Mouse (Mus musculus) common myeloid progenitor, adult 5-6 weeks (primary cell): ENCODE measurements around the gene Adgrg5. TPM values are rescaled to one million over a fixed set of nuclear protein-coding genes. Genes with fewer than 3 reads are reported as not detected.

ENCODE experiments used
- ATAC-seq: replicated peaks from 2 replicates; pipeline ENCODE4 v1.8.0; 2016; ENCODE audit warnings: low read depth, mild to moderate bottlenecking, moderate TSS enrichment, inconsistent platforms; ENCODE audit not compliant: poor library complexity, severe bottlenecking
- total RNA-seq: library from RNA; stranded (forward); fragments of 200-1000, 187-1606 nt; gene quantifications from 2 replicates; pipeline ENCODE4 v1.2.3, GENCODE M21; 2017

Gene Adgrg5
- total RNA-seq, 1 experiment from 2014 or later, result 0.05 TPM

- peak; percentile 36 for ATAC-seq
Measured at GRCm38 (mm10) chr8:94916311-94916959, 7.1 kb upstream of the Adgrg5 start.

- 0 out of 2 replicates have a peak, but pooled peaks have one; percentile 1 for ATAC-seq
Measured at GRCm38 (mm10) chr8:94916960-94917324, 6.6 kb upstream of the Adgrg5 start.

- ATAC-seq, result peak; percentile 79
Measured at GRCm38 (mm10) chr8:94917352-94917751, 6.1 kb upstream of the Adgrg5 start.

- no peak for ATAC-seq
Measured at GRCm38 (mm10) chr8:94917851-94918495, 5.5 kb upstream of the Adgrg5 start, which contains the start of gene Ccdc102a. Gene Ccdc102a (minus strand): TSS chr8:94918098.

GRCm38 (mm10) chr8:94919256-94919655 lies 4.2 kb upstream of the Adgrg5 start:
- ATAC-seq, result 0 out of 2 replicates have a peak, but pooled peaks have one; percentile 9

- ATAC-seq, result no peak
Measured at GRCm38 (mm10) chr8:94922176-94922575, 1.3 kb upstream of the Adgrg5 start.

GRCm38 (mm10) chr8:94922602-94923001 lies 892 bp upstream of the Adgrg5 start:
- peak; percentile 56 for ATAC-seq

GRCm38 (mm10) chr8:94928227-94928626 lies 4.7 kb downstream of the Adgrg5 start:
- no peak for ATAC-seq

- peak; percentile 50 for ATAC-seq
Measured at GRCm38 (mm10) chr8:94933918-94934317, 10.4 kb downstream of the Adgrg5 start.

GRCm38 (mm10) chr8:94935172-94935571 lies 11.7 kb downstream of the Adgrg5 start:
- peak; percentile 56 for ATAC-seq

GRCm38 (mm10) chr8:94942566-94942965 lies 19.1 kb downstream of the Adgrg5 start:
- ATAC-seq, result peak; percentile 69

GRCm38 (mm10) chr8:94945185-94945584 lies 21.7 kb downstream of the Adgrg5 start:
- ATAC-seq, result no peak

GRCm38 (mm10) chr8:94948421-94948820 lies 24.9 kb downstream of the Adgrg5 start:
- no peak for ATAC-seq

- ATAC-seq, result no peak
Measured at GRCm38 (mm10) chr8:94949010-94949409, 25.5 kb downstream of the Adgrg5 start.

GRCm38 (mm10) chr8:94950046-94950445 lies 26.6 kb downstream of the Adgrg5 start:
- peak; percentile 51 for ATAC-seq

GRCm38 (mm10) chr8:94950458-94950857 lies 27.0 kb downstream of the Adgrg5 start:
- ATAC-seq, result no peak

GRCm38 (mm10) chr8:94952086-94952485 lies 28.6 kb downstream of the Adgrg5 start:
- ATAC-seq, result no peak

GRCm38 (mm10) chr8:94953624-94954367 lies 30.3 kb downstream of the Adgrg5 start:
- peak; percentile 9 for ATAC-seq

GRCm38 (mm10) chr8:94954368-94954737 lies 30.9 kb downstream of the Adgrg5 start:
- peak; percentile 19 for ATAC-seq

- ATAC-seq, result peak; percentile 80
Measured at GRCm38 (mm10) chr8:94954921-94955758, 31.6 kb downstream of the Adgrg5 start.
